Mouse (Mus musculus) ES-E14 (cell line): ENCODE data around the gene Tanc1.

Experiments
- CHD2 ChIP-seq: IDR thresholded peaks from 2 replicates; pipeline ENCODE4 v1.6.1; 2014; ENCODE audit warnings: mild to moderate bottlenecking, low read depth, low read length, inconsistent platforms
- HCFC1 ChIP-seq: IDR thresholded peaks from 2 replicates; pipeline ENCODE4 v1.6.1; 2012; ENCODE audit warnings: low read length, inconsistent platforms, borderline replicate concordance; ENCODE audit not compliant: insufficient read depth
- MAFK ChIP-seq: IDR thresholded peaks from 2 replicates; pipeline ENCODE4 v1.6.1; 2014; ENCODE audit warnings: mild to moderate bottlenecking, low read depth, low read length, inconsistent platforms; ENCODE audit not compliant: insufficient read depth
- ZC3H11A ChIP-seq: IDR thresholded peaks from 2 replicates; pipeline ENCODE4 v1.6.1; 2012; ENCODE audit warnings: low read depth, mild to moderate bottlenecking, inconsistent platforms, low read length, borderline replicate concordance
- ZNF384 ChIP-seq: IDR thresholded peaks from 2 replicates; pipeline ENCODE4 v1.6.1; 2012; ENCODE audit warnings: low read depth, low read length, inconsistent platforms

- TF ChIP-seq ZNF384 (no peak), MAFK (no peak), ZC3H11A (no peak), HCFC1 (no peak), CHD2 (no peak)
These were observed 207.6 kb downstream of the Tanc1 start for GRCm38 (mm10) chr2:59819415-59819814.
